Mouse (Mus musculus) hindbrain, embryonic 14.5 days (tissue): ENCODE data around the gene Socs3. TPM values are rescaled to one million over a fixed set of nuclear protein-coding genes. Genes with fewer than 3 reads are reported as not detected.

ENCODE experiments used
- ATAC-seq: fragments of 200-750 bp; cut with Nextera tagmentation; 2 replicates; pipeline ENCODE4 v1.8.0; 2017; ENCODE audit warnings: moderate number of reproducible peaks, mild to moderate bottlenecking, moderate TSS enrichment, moderate library complexity; ENCODE audit not compliant: low FRiP score
- DNase-seq: peaks from one replicate; pipeline ENCODE4 v3.0.0-alpha.2; 2015; ENCODE audit warnings: low spot score
- H3K27ac ChIP-seq: fragments of 300-500 bp; sonication (generic); 2 replicates; pipeline ENCODE4 v1.5.1; 2014; ENCODE audit warnings: mild to moderate bottlenecking, moderate library complexity
- H3K27me3 ChIP-seq: fragments of 300-500 bp; sonication (generic); 2 replicates; pipeline ENCODE4 v1.6.1; 2014; ENCODE audit warnings: mild to moderate bottlenecking, low read length, mixed read lengths; ENCODE audit not compliant: control insufficient read depth, insufficient read depth
- H3K36me3 ChIP-seq: fragments of 300-500 bp; sonication (generic); replicated peaks from 2 replicates; pipeline ENCODE4 v1.6.1; 2014; ENCODE audit not compliant: control insufficient read depth, insufficient read depth
- H3K4me1 ChIP-seq: fragments of 300-500 bp; sonication (generic); replicated peaks from 2 replicates; pipeline ENCODE4 v1.6.1; 2014; ENCODE audit warnings: antibody characterized with exemption, low read length, mixed read lengths; ENCODE audit not compliant: control insufficient read depth, insufficient read depth
- H3K4me2 ChIP-seq: fragments of 300-500 bp; sonication (generic); replicated peaks from 2 replicates; pipeline ENCODE4 v1.6.1; 2014; ENCODE audit warnings: mild to moderate bottlenecking, moderate library complexity
- H3K4me3 ChIP-seq: fragments of 300-500 bp; sonication (generic); replicated peaks from 2 replicates; pipeline ENCODE4 v1.5.1; 2014; ENCODE audit warnings: mild to moderate bottlenecking, low read length
- H3K9ac ChIP-seq: fragments of 300-500 bp; sonication (generic); 2 replicates; pipeline ENCODE4 v1.6.1; 2014
- H3K9me3 ChIP-seq: fragments of 300-500 bp; sonication (generic); 2 replicates; pipeline ENCODE4 v1.6.1; 2016; ENCODE audit warnings: low read length; ENCODE audit not compliant: control insufficient read depth
- WGBS: fragments of 180-500 bp; shearing (Covaris S2); extraction: QIAGEN DNeasy Blood & Tissue Kit; methylation state at CpG from one replicate; pipeline ENCODE4 v1.1.7; 2014; 5-methylcytosine and 5-hydroxymethylcytosine counted together
- polyA plus RNA-seq: library from polyadenylated mRNA; unstranded; fragments of >200 nt; fragmentation: Nextera tagmentation; extraction: Ambion mirVana; gene quantifications from 2 replicates; pipeline ENCODE4 v1.2.1, GENCODE M21; 2014

Socs3 gene
- polyA plus RNA-seq, 1 experiment from 2014 or later, result 2.9 TPM

DNA sequence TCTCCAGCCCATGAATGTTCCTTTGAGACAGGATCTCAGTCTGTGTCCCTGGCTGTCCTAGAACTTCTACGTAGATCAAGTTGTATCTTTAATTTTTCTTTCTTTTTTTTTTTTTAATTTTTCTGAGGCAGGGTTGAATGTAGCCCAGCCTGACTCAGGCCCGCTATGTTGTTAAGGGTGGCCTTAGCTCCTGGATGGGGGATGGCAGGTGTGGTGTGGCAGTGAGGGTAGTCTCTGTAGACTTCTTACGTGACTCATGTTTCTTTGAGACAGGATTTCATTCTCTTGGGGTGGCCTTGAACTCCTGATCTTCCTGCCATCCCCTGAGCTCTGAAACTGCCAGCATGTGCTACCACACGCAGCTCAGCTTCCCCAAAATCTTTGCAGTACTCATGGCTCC, 19.4 kb upstream of the Socs3 start:
- ATAC-seq (no peak), DNase-seq (no peak)
- WGBS, result 90% methylated on average over 4 of the region's 4 CpGs
- no peaks in the 10 kb centered on the region for H3K27me3 ChIP-seq
- H3K4me2 ChIP-seq, result no peak overlapping the region
- peaks cover 25% of the 10 kb centered on the region for H3K4me1 ChIP-seq
- no peaks in the 10 kb centered on the region for H3K36me3 ChIP-seq
- no peak overlapping the region for H3K27ac ChIP-seq
- H3K4me3 ChIP-seq, result no peak overlapping the region
- H3K9me3 ChIP-seq, result no peaks in the 10 kb centered on the region
- no peak overlapping the region for H3K9ac ChIP-seq

DNA sequence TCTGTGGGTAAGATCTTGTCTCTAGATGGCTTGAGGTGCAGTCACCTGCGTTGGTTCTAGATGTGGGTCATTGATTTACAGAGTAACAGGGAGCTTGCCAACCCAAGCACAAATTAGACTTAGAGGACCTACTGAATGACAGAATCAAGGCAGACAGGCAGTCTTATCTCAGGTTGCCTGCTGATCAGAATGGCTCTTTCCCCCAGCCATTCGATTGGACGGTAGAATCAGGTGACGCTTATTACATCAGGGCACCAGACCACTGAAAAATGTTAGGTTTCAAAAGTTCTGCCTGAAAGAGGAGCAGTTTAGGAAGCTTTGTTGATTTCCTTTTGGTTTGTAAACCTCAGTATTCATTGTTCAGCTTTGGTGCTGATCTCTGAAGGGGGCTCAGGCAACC, 18.1 kb upstream of the Socs3 start:
- H3K4me1 ChIP-seq, result peaks cover 25% of the 10 kb centered on the region
- DNase-seq, result no peak

DNA sequence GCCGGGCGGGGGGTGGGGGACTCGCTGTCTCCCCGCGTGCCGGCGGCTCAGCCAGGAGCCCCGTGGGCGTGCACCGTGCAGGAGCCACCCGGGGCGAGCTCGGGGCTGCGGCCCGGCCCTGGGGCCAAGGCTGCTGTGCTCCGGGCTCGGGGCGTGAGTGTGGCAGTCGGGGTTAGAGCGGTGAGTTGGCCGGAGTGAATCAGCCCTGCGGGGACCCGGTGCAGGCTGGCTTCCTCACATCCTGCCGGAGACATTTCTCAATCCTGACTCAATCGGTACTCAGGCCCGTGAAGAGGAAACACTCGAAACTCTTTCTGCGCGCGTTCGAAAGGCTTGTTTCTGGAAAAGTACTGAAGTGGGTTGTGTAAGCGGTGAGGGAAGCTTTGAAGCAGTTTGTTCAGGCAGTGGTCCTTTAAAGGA, 17.2 kb upstream of the Socs3 start:
- ATAC-seq (peak; percentile 68), DNase-seq (no peak)
- Histone ChIP-seq H3K4me3 (peak overlapping the region; percentile 97), H3K9ac (peak overlapping the region; percentile 91), H3K27ac (peak overlapping the region; percentile 47; the same call in 1 of the 2 replicates), H3K27me3 (no peaks in the 10 kb centered on the region), H3K4me2 (peak overlapping the region; percentile 79), H3K4me1 (peaks cover 25% of the 10 kb centered on the region), H3K9me3 (no peaks in the 10 kb centered on the region), H3K36me3 (no peaks in the 10 kb centered on the region)
- under 1% methylated on average over 32 of the region's 32 CpGs for WGBS

More for the DNA sequence above, 18.1 kb upstream of the Socs3 start:
- peak overlapping the region; percentile 97 for H3K4me3 ChIP-seq
- H3K4me2 ChIP-seq, result peak overlapping the region; percentile 79
- no peaks in the 10 kb centered on the region for H3K9me3 ChIP-seq
- no peaks in the 10 kb centered on the region for H3K27me3 ChIP-seq
- no peak overlapping the region for H3K27ac ChIP-seq
- no peaks in the 10 kb centered on the region for H3K36me3 ChIP-seq
- H3K9ac ChIP-seq, result peak overlapping the region; percentile 91
- 72% methylated on average over 4 of the region's 4 CpGs for WGBS
- no peak for ATAC-seq

DNA sequence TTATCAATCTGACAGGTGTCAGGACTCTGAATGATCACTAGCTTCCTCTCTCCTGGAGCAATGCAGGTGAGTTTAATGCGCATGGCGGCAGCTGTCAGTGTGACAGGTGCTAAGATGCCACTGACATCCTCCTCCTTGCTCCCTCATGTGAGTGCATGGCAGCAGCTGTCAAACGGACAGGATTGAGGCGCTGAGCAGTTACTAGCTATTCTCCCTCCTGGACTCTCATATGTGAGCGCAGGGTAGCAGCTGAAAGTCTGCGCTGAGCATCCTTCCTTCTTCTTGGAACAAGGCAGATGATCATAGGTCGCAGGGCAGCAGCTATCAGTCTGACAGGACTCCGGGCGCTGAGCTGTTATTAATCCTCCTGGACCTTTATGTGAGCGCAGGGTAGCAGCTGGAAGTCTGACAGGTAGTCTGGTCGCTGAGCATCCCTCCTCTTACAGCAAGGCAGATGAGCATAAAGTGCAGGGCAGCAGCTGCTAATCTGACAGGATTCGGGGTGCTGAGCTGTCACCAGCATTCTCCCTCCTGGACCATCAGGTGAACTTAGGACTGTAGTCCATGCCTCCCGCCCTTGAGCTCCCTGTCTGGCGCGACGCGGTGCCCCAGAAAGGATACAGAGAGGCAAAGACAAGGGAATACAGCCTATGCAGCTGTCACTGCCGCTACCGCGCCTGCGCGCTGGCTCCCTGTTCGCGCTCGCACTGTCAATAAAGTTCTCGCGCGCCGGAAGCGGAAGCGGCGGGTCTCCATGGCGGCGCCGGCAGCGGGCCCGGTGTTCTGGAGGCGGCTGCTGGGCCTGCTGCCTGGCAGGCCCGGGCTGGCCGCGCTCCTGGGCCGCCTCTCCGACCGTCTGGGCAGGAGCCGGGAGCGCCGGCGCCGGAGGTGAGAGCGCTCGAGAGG, 16.5 kb upstream of the Socs3 start, which contains the start of gene Pgs1:
Pgs1 (plus strand) TSS at position 167 of the 906 bp plus-strand sequence.
- ATAC-seq, result peak; percentile 90
- Histone ChIP-seq H3K9me3 (no peaks in the 10 kb centered on the region), H3K4me1 (peaks cover 25% of the 10 kb centered on the region), H3K9ac (peak within 1 kb of the TSS; percentile 91), H3K4me2 (peak within 1 kb of the TSS; percentile 79), H3K27me3 (no peaks in the 10 kb centered on the region), H3K4me3 (peak within 1 kb of the TSS; percentile 97), H3K36me3 (no peaks in the 10 kb centered on the region), H3K27ac (peak within 1 kb of the TSS; percentile 93)
- peak; percentile 95 for DNase-seq
- WGBS, result 5% methylated on average over 51 of the region's 51 CpGs

DNA sequence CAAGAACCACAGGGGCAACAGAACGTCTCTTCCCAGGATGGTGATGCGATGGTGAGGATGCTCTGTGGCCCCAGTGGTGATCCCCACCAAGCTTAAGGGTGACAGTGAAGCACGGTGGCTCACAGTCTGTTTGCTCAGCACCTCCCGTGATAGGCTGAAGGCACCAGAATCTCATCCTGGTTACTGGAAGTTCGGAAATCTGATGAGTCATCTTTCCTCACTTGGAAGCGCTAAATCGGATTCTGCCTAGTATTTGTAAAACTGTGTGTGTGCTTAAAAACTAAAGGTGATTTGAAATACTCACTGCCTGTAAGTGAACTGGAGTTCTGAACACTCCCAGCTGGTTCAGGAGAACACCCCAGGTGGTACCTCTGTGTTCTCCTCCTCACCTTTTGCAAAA, 13.9 kb upstream of the Socs3 start:
- Histone ChIP-seq H3K9ac (no peak overlapping the region), H3K4me2 (no peak overlapping the region), H3K27me3 (no peaks in the 10 kb centered on the region), H3K27ac (no peak overlapping the region), H3K4me3 (no peak overlapping the region), H3K36me3 (no peaks in the 10 kb centered on the region), H3K9me3 (no peaks in the 10 kb centered on the region), H3K4me1 (peaks cover 20% of the 10 kb centered on the region)
- ATAC-seq (no peak), DNase-seq (no peak)
- WGBS, result 74% methylated on average over 7 of the region's 7 CpGs

DNA sequence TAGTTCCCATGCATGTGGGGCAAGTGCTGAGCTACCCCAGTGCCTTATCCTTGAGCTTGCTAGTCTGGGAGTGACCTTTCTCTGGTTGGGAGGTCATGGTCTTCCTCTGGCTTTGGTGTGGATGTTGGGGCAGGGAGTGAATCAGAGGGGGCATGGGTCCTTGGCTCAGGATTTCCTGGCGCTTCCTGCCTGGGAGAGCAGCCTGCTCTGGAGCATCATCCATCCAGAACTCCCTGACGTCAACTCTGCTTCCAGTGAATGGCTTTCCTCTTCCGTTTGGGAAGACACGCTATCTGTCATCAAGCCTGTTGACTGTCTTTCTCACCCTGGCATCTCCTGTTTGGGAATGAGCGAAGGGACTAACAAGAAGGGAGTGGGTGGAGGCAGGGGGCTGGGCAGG, 12.6 kb upstream of the Socs3 start:
- 74% methylated on average over 5 of the region's 5 CpGs for WGBS
- no peak overlapping the region for H3K4me3 ChIP-seq

DNA sequence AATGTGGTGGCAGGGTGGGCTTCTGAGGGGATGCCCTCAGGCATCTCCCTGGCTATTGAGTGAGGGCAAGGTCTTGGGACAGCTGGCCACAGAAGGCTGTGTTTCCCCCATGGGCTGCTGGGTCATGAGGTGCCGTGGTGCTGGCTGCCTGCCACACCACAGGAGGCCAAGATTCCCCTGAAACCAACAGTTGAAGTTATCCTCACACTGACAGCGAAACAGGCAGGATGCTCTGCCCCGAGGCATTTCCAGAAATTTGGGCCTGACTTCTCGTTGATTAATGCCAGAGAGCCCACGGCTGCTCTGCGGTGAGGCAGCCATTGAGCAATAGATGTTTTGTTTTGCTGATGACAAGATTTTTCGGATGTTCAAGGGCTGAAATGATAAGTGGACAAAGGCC, 9.5 kb upstream of the Socs3 start:
- Histone ChIP-seq H3K9ac (no peak overlapping the region), H3K4me1 (peaks cover 22% of the 10 kb centered on the region), H3K27ac (no peak overlapping the region), H3K27me3 (no peaks in the 10 kb centered on the region), H3K9me3 (no peaks in the 10 kb centered on the region), H3K4me3 (no peak overlapping the region), H3K36me3 (no peaks in the 10 kb centered on the region), H3K4me2 (no peak overlapping the region)
- 58% methylated on average over 7 of the region's 7 CpGs for WGBS
- DNase-seq, result no peak
- ATAC-seq, result no peak

More for the DNA sequence above, 12.6 kb upstream of the Socs3 start:
- no peaks in the 10 kb centered on the region for H3K9me3 ChIP-seq
- ATAC-seq (no peak), DNase-seq (no peak)
- no peak overlapping the region for H3K27ac ChIP-seq
- H3K9ac ChIP-seq, result no peak overlapping the region
- H3K4me1 ChIP-seq, result peaks cover 8% of the 10 kb centered on the region
- H3K4me2 ChIP-seq, result no peak overlapping the region
- H3K27me3 ChIP-seq, result no peaks in the 10 kb centered on the region
- H3K36me3 ChIP-seq, result no peaks in the 10 kb centered on the region

DNA sequence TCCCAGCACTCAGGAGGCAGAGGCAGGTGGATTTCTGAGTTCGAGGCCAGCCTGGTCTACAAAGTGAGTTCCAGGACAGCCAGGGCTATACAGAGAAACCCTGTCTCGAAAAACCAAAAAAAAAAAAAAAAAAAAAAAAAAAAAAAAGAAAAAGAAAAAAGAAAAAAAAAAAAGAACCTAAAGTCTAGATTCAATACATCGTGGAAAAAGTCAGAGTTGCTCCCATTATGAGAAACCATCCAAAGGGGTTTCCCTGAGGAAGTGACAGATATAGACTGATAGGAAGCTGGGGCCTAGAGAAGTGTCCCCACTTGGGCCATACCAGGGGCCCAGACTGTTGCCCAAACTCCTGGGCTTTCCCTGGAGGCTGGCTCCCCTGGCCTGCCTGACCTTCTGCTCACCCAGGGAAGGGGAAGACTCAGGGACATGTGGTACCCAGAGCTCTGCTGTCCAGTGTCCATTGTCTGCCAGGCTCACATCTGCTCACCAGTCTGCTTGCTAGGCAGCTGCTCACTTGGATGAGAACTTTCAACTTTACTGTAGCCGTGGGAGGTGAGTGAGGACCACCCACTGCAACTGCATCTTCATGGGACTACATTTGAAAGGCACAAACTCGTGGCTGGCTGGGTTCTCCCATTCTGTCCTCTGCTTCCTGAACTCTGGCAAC, 8.0 kb upstream of the Socs3 start:
- no peak for ATAC-seq

DNA sequence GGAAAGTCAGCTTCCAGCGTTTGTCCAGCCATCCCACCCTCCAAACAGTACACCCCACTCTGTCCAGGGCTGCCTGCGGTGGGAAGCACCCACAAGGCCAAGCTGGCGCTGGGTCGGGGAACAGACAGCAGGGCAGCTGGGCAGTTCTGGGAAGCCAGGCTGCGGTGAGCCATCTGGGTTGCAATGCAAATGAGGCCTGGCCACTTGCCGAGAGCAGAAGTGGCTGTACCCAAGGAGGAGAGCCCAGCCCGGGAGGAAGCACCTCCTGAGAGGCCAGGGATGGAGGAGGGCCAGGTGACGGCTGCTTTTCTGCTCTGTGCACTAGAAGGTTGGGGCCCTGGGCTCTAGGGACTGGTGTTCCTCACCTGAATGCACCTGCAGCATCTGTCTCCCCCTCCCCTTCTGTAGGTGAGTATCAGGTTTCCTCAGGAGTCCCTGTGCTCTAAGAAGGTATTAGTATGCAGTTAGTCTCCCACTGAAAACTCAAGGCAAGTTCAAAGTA, 6.3 kb upstream of the Socs3 start:
- Histone ChIP-seq H3K4me2 (no peak overlapping the region), H3K4me1 (peaks cover 22% of the 10 kb centered on the region), H3K27me3 (no peaks in the 10 kb centered on the region), H3K9ac (no peak overlapping the region; the same call in 1 of the 2 replicates), H3K9me3 (no peaks in the 10 kb centered on the region), H3K4me3 (no peak overlapping the region), H3K27ac (peak overlapping the region; percentile 77), H3K36me3 (no peaks in the 10 kb centered on the region)
- ATAC-seq (peak; percentile 65; the same call in 1 of the 2 replicates), DNase-seq (peak; percentile 57)
- WGBS, result 2% methylated on average over 8 of the region's 8 CpGs

More for the DNA sequence above, 8.0 kb upstream of the Socs3 start:
- no peak overlapping the region for H3K4me2 ChIP-seq
- no peaks in the 10 kb centered on the region for H3K36me3 ChIP-seq
- H3K9ac ChIP-seq, result no peak overlapping the region
- WGBS, result 48% methylated on average over 4 of the region's 5 CpGs
- no peak overlapping the region for H3K4me3 ChIP-seq
- DNase-seq, result no peak
- H3K27ac ChIP-seq, result no peak overlapping the region
- H3K4me1 ChIP-seq, result peaks cover 22% of the 10 kb centered on the region
- no peaks in the 10 kb centered on the region for H3K27me3 ChIP-seq
- no peaks in the 10 kb centered on the region for H3K9me3 ChIP-seq
